Mouse (Mus musculus): ENCODE measurements around the gene Fam43a.

The Fam43a gene

GRCm38 (mm10) chr16:30595835-30596557 lies 3.5 kb upstream of the Fam43a start:
- DNase-seq (ENCODE audit: low read depth, low spot score): no peak

GRCm38 (mm10) chr16:30596959-30597681 lies 2.4 kb upstream of the Fam43a start:
- DNase-seq (ENCODE audit: low read depth, low spot score): no peak

- no peak for DNase-seq (ENCODE audit: low read depth, low spot score)
These were observed 1.0 kb downstream of the Fam43a start for GRCm38 (mm10) chr16:30600431-30601045.

- DNase-seq (ENCODE audit: low read depth, low spot score): no peak
These were observed 1.7 kb downstream of the Fam43a start for GRCm38 (mm10) chr16:30601046-30601832.

GRCm38 (mm10) chr16:30601946-30602345 lies 2.4 kb downstream of the Fam43a start:
- DNase-seq (ENCODE audit: low read depth, low spot score): no peak

- no peak for DNase-seq (ENCODE audit: low read depth, low spot score)
These were observed 3.4 kb downstream of the Fam43a start for GRCm38 (mm10) chr16:30602684-30603530.

- DNase-seq (ENCODE audit: low read depth, low spot score): no peak
These were observed 4.0 kb downstream of the Fam43a start for GRCm38 (mm10) chr16:30603531-30603842.

- no peak for DNase-seq (ENCODE audit: low read depth, low spot score)
These were observed 4.7 kb downstream of the Fam43a start for GRCm38 (mm10) chr16:30604061-30604806.

GRCm38 (mm10) chr16:30604807-30605137 lies 5.2 kb downstream of the Fam43a start:
- no peak for DNase-seq (ENCODE audit: low read depth, low spot score)

- DNase-seq (ENCODE audit: low read depth, low spot score): no peak
These were observed 6.0 kb downstream of the Fam43a start for GRCm38 (mm10) chr16:30605528-30605927.

- no peak for DNase-seq (ENCODE audit: low read depth, low spot score)
These were observed 8.3 kb downstream of the Fam43a start for GRCm38 (mm10) chr16:30607868-30608267.

- no peak for DNase-seq (ENCODE audit: low read depth, low spot score)
These were observed 11.8 kb downstream of the Fam43a start for GRCm38 (mm10) chr16:30611331-30611730.

GRCm38 (mm10) chr16:30613122-30613521 lies 13.6 kb downstream of the Fam43a start:
- DNase-seq (ENCODE audit: low read depth, low spot score): no peak

- DNase-seq (ENCODE audit: low read depth, low spot score): no peak
These were observed 14.6 kb downstream of the Fam43a start for GRCm38 (mm10) chr16:30614122-30614521.

GRCm38 (mm10) chr16:30614705-30615317 lies 15.3 kb downstream of the Fam43a start:
- DNase-seq (ENCODE audit: low read depth, low spot score): no peak

GRCm38 (mm10) chr16:30616281-30616680 lies 16.8 kb downstream of the Fam43a start:
- DNase-seq (ENCODE audit: low read depth, low spot score): no peak

GRCm38 (mm10) chr16:30623645-30624044 lies 24.1 kb downstream of the Fam43a start:
- no peak for DNase-seq (ENCODE audit: low read depth, low spot score)

GRCm38 (mm10) chr16:30624640-30625039 lies 25.1 kb downstream of the Fam43a start:
- DNase-seq (ENCODE audit: low read depth, low spot score): no peak

GRCm38 (mm10) chr16:30627586-30628337 lies 28.2 kb downstream of the Fam43a start:
- DNase-seq (ENCODE audit: low read depth, low spot score): no peak

All from c-Kit-negative CD71-positive TER-119-positive erythroid progenitor cells, embryonic 14.5 days (primary cell).